Comparison of ENCODE assay signal across 28 mouse cellular contexts in the genomic region with DNA sequence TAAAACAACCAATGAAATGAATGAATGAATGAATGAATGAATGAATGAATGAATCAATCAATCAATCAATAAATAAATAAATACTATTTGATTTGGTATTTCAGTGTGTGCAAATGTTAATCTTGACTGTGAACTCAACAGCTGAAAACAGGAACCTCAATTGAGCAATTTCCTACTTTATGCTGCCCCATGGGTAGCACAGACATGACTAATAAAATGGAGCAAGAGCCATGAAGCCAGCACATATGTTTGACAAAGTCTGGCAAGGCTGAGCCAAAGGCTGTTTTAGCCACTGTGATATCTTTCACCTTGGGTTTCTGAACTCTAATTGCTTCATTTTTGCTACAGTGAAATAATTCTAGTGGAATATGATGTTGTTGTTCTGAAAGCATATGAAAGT. TPM values are rescaled to one million over a fixed set of nuclear protein-coding genes. Genes with fewer than 3 reads are reported as not detected.
A peak's percentile ranks its signal among the peaks of the same experiment; 100 is the strongest.
DNase-seq lines count a peak whose midpoint lies in the region; ATAC-seq and TF ChIP-seq lines count a peak whose summit lies in the region.
"Not testable (repeated sequence)": the region's sequence is repeated elsewhere in the genome, so short reads cannot be mapped to it uniquely, and the experiment has no call there.
"Had no signal": no experiment of that assay in that cellular context is flagged by ENCODE, and none has a peak within 500 bp of the region (broad histone marks: within the 10 kb centered on the region; RNA-seq: fewer than 3 reads in every experiment).

No protein-coding gene starts in this region.

- in situ Hi-C loops in Patski (cut with MboI; ENCODE audit: low pct_unique_long_range_greater_than_20kb), result not testable (repeated sequence)

- not testable (repeated sequence) for H3K27me3 ChIP-seq in Patski; liver, postnatal 0 days (ENCODE audit: insufficient read depth, low read length)

- H3K36me3 ChIP-seq in liver, postnatal 0 days (replicated peaks; ENCODE audit: insufficient read depth, low read length), result not testable (repeated sequence)

- peak; percentile 31 for ATAC-seq in Patski
- peak; percentile 98 for ATAC-seq in common myeloid progenitor, adult 5-6 weeks (replicated peaks; ENCODE audit: low read depth, poor library complexity, severe bottlenecking)
- peak; percentile 77 for ATAC-seq in liver, postnatal 0 days
- ATAC-seq in megakaryocyte progenitor cell, adult 5-6 weeks (replicated peaks; ENCODE audit: poor library complexity), result peak; percentile 98
- peak; percentile 95 for ATAC-seq in monocyte, adult 5-6 weeks (replicated peaks; ENCODE audit: insufficient number of reproducible peaks, low FRiP score, low TSS enrichment, poor library complexity, severe bottlenecking)

- TF ChIP-seq EP300 in liver, postnatal 0 days (IDR thresholded peaks at IDR 0.05; ENCODE audit: low read depth), result not testable (repeated sequence)

- not testable (repeated sequence) for H3K4me3 ChIP-seq in liver, postnatal 0 days (ENCODE audit: low read depth, low read length)

- CTCF ChIA-PET in Patski (lab: Charles Lee), result not testable (repeated sequence)

- H3K4me1 ChIP-seq in liver, postnatal 0 days (ENCODE audit: insufficient read depth), result not testable (repeated sequence)

- POLR2A ChIA-PET in Patski (lab: Charles Lee), result not testable (repeated sequence)

- TF ChIP-seq CTCF in Patski (IDR thresholded peaks at IDR 0.05); liver, postnatal 0 days (IDR thresholded peaks at IDR 0.05; ENCODE audit: low read depth): not testable (repeated sequence)

- not testable (repeated sequence) for H3K27ac ChIP-seq in liver, postnatal 0 days (ENCODE audit: low read depth)

- not testable (repeated sequence) for H3K9me3 ChIP-seq in liver, postnatal 0 days (ENCODE audit: low read length)

- not testable (repeated sequence) for H3K9ac ChIP-seq in liver, postnatal 0 days (replicated peaks)

- DNase-seq in Patski (ENCODE audit: low read depth, low spot score); liver, postnatal 0 days: not testable (repeated sequence)
- peak; percentile 0 for DNase-seq in induced T-regulatory cell, adult 2 months (ENCODE audit: low read depth)
- peak; percentile 60 for DNase-seq in lung, postnatal 36 days
- DNase-seq in skeletal muscle tissue, adult 2 months (ENCODE audit: low read depth, low spot score), result peak; percentile 4

- H3K4me2 ChIP-seq in liver, postnatal 0 days (ENCODE audit: low read depth, low read length), result not testable (repeated sequence)

RNA-seq across cellular contexts. Expression of gene Sirpb1b, which starts 1.6 kb away (rescaled TPM):
- not detected for polyA plus RNA-seq in Patski (2021)
- not detected in 2 replicates for total RNA-seq in common myeloid progenitor, adult 5-6 weeks (2017)
- 0.59 and 0.94 TPM in 2 replicates for polyA plus RNA-seq in liver, postnatal 0 days (2015; fragmentation: Nextera tagmentation; extraction: Ambion mirVana)
- 0.42 and 1.5 TPM in 2 replicates for total RNA-seq in megakaryocyte progenitor cell, adult 5-6 weeks (2015)
- 0.30 and 0.79 TPM in 2 replicates for total RNA-seq in megakaryocyte progenitor cell, adult 5-6 weeks (2017)
- 55.3 to 100 TPM (median 75.8 TPM) in 3 replicates for total RNA-seq in monocyte, adult 5-6 weeks (2017)
- total RNA-seq: adrenal gland, postnatal 25 days; gastrocnemius, adult 8-10 months; gastrocnemius, postnatal 25 days; heart, adult 2 months; heart, postnatal 14 days; MEL had no signal
- polyA plus RNA-seq: C2C12; CD4-positive, CD25-positive, alpha-beta regulatory T cell, adult 4 months; cerebellum, adult 2 months; cortical plate, adult 2 months; embryonic facial prominence, embryonic 10.5 days; embryonic facial prominence, embryonic 13.5 days; erythroblast, embryonic 14.5 days; forebrain, embryonic 12.5 days; forebrain, embryonic 15.5 days; heart, adult 2 months; heart, embryonic 10.5 days; heart, embryonic 13.5 days; heart, embryonic 16.5 days; hindbrain, embryonic 12.5 days; hindbrain, embryonic 15.5 days had no signal

Comparison
In these comparisons a context has a peak if more than half of its experiments do, and no peak if none do; other contexts are left out.
1. ATAC-seq: peak in every context shown above with its lines; median percentile 98 in common myeloid progenitor, adult 5-6 weeks; 98 in megakaryocyte progenitor cell, adult 5-6 weeks; 95 in monocyte, adult 5-6 weeks; 77 in liver, postnatal 0 days; 31 in Patski.
2. RNA of gene Sirpb1b, which starts 1.6 kb away (total RNA-seq): 55.3 to 100 TPM in monocyte, adult 5-6 weeks; 0.30 to 1.5 TPM in megakaryocyte progenitor cell, adult 5-6 weeks and not detected in common myeloid progenitor, adult 5-6 weeks; every median in the first group is over 10 times any median in the second.